Mouse (Mus musculus) kidney, adult 2 months (tissue): ENCODE data around the gene Tbxa2r.

ENCODE experiments used
- CTCF ChIP-seq: fragments of 200-500 bp; conservative IDR thresholded peaks from 2 replicates; pipeline ENCODE4 v1.5.1; 2011; ENCODE audit warnings: low read depth, mild to moderate bottlenecking, control low read depth, low read length, moderate library complexity, mixed read lengths; ENCODE audit not compliant: insufficient read depth, insufficient read length
- POLR2A ChIP-seq: fragments of 200-500 bp; IDR thresholded peaks from one replicate; pipeline ENCODE4 v1.6.1; 2011; ENCODE audit warnings: low read depth, low read length, control low read depth

GRCm38 (mm10) chr10:81375322-81375721, 46.8 kb downstream of the Tbxa2r start:
- TF ChIP-seq CTCF (no peak), POLR2A (no peak)
